ENCODE assay signal across 21 mouse cellular contexts in the genomic region with DNA sequence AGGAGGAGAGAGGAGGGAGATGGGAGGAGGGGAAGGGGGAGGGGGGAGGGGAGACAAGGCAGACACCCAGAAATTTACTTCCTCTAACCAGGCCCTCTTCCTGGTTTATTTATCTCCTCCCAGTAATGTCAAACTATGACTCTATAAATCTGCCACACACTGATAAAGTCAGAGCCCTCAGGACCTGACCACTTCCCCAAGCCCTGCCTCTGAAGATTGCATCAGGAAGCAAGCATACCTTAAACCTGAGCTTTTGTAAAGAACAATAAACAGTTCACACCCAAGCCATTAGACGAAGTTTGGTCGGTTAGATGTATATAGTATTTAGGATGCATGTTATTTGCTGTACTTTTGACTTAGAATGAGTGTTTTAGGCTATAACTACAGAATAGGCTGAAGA. TPM values are rescaled to one million over a fixed set of nuclear protein-coding genes. Genes with fewer than 3 reads are reported as not detected.
DNase-seq lines count a peak whose midpoint lies in the region; ATAC-seq and TF ChIP-seq lines count a peak whose summit lies in the region.
"Had no signal": no experiment of that assay in that cellular context is flagged by ENCODE, and none has a peak within 500 bp of the region (broad histone marks: within the 10 kb centered on the region; RNA-seq: fewer than 3 reads in every experiment).

No protein-coding gene starts in this region.

- TF ChIP-seq POLR2A in lung, adult 2 months (IDR thresholded peaks at IDR 0.05; ENCODE audit: borderline replicate concordance, extremely low read depth, low read depth, low read length): no peak

- peak; percentile 13 for DNase-seq in lung, postnatal 25 days (ENCODE audit: low spot score)
- no peak for DNase-seq in lung, adult 2 months
- no peak for DNase-seq in intestine, embryonic 14.5 days (ENCODE audit: low spot score)
- DNase-seq in stomach, postnatal 0 days (ENCODE audit: low spot score): no peak
- DNase-seq in urinary bladder, postnatal 25 days (ENCODE audit: low spot score): no peak
- no peak for DNase-seq in kidney, postnatal 10 days
- DNase-seq in kidney, adult 9 months: no peak
- DNase-seq: cerebellum, adult 11 months; cerebellum, postnatal 36 days; heart, adult 18-20 months; kidney, postnatal 25 days; retina, postnatal 1 day; thymus, adult 18-20 months had no signal

- H3K4me1 ChIP-seq in lung, adult 2 months (ENCODE audit: control insufficient read depth, insufficient read depth, low read length): no peaks in the 10 kb centered on the region
- H3K4me1 ChIP-seq in intestine, embryonic 14.5 days (replicated peaks; ENCODE audit: control insufficient read depth, insufficient read depth, low read length): no peaks in the 10 kb centered on the region
- peaks cover 9% of the 10 kb centered on the region for H3K4me1 ChIP-seq in liver, embryonic 16.5 days (ENCODE audit: control insufficient read depth, low read depth, low read length)
- H3K4me1 ChIP-seq in stomach, postnatal 0 days (replicated peaks; ENCODE audit: control insufficient read depth, insufficient read depth): no peaks in the 10 kb centered on the region
- H3K4me1 ChIP-seq: embryonic facial prominence, embryonic 10.5 days; hindbrain, embryonic 10.5 days; lung, embryonic 15.5 days; neural tube, embryonic 15.5 days had no signal

- H3K27ac ChIP-seq in intestine, embryonic 14.5 days (ENCODE audit: low read depth): no peak overlapping the region
- H3K27ac ChIP-seq in liver, embryonic 16.5 days (ENCODE audit: low read length): no peak overlapping the region
- H3K27ac ChIP-seq in stomach, postnatal 0 days (replicated peaks): no peak overlapping the region
- H3K27ac ChIP-seq: embryonic facial prominence, embryonic 10.5 days; heart, embryonic 15.5 days; hindbrain, embryonic 10.5 days; lung, embryonic 15.5 days; neural tube, embryonic 15.5 days had no signal

- no peaks in the 10 kb centered on the region for H3K36me3 ChIP-seq in intestine, embryonic 14.5 days (ENCODE audit: control insufficient read depth, insufficient read depth, low read length)
- no peaks in the 10 kb centered on the region for H3K36me3 ChIP-seq in liver, embryonic 16.5 days (ENCODE audit: control insufficient read depth, insufficient read depth)
- H3K36me3 ChIP-seq in stomach, postnatal 0 days (ENCODE audit: control insufficient read depth, insufficient read depth, low read length): no peaks in the 10 kb centered on the region
- H3K36me3 ChIP-seq: embryonic facial prominence, embryonic 10.5 days; heart, embryonic 15.5 days; hindbrain, embryonic 10.5 days; lung, embryonic 15.5 days; neural tube, embryonic 15.5 days had no signal

- no peak for TF ChIP-seq CTCF in lung, adult 2 months (IDR thresholded peaks at IDR 0.05; ENCODE audit: insufficient read depth, low read length)
- no peak for TF ChIP-seq CTCF in stomach, postnatal 0 days (IDR thresholded peaks at IDR 0.05; ENCODE audit: low read depth)

- WGBS in lung, adult 2 months: 19% methylated on average over 2 of the region's 2 CpGs
- WGBS in intestine, embryonic 14.5 days: 29% methylated on average over 2 of the region's 2 CpGs
- WGBS in liver, embryonic 16.5 days (ENCODE audit: insufficient replicate concordance): 13% methylated on average over 2 of the region's 2 CpGs
- WGBS in stomach, postnatal 0 days: 14% methylated on average over 2 of the region's 2 CpGs

- peak; percentile 62 for ATAC-seq in intestine, embryonic 14.5 days (replicated peaks; ENCODE audit: low FRiP score, low TSS enrichment, low read depth)
- peak; percentile 68 for ATAC-seq in liver, embryonic 16.5 days (ENCODE audit: low read depth)
- peak; percentile 81 for ATAC-seq in stomach, postnatal 0 days (ENCODE audit: low FRiP score, low TSS enrichment)
- ATAC-seq: forebrain, embryonic 14.5 days; inflammation-experienced regulatory T-cells, adult 6 months had no signal

- TF ChIP-seq EP300 in stomach, postnatal 0 days (optimal IDR thresholded peaks at IDR 0.05): no peak

- H3K9ac ChIP-seq in intestine, embryonic 14.5 days (ENCODE audit: low read length): no peak overlapping the region
- no peak overlapping the region for H3K9ac ChIP-seq in liver, embryonic 16.5 days (ENCODE audit: low read depth, low read length)
- no peak overlapping the region for H3K9ac ChIP-seq in stomach, postnatal 0 days (ENCODE audit: low read length)
- H3K9ac ChIP-seq: heart, embryonic 15.5 days; lung, embryonic 15.5 days; neural tube, embryonic 15.5 days had no signal

- H3K9me3 ChIP-seq in intestine, embryonic 14.5 days (ENCODE audit: control insufficient read depth, low read length): no peaks in the 10 kb centered on the region
- H3K9me3 ChIP-seq in liver, embryonic 16.5 days (replicated peaks; ENCODE audit: control insufficient read depth, low read length): no peaks in the 10 kb centered on the region
- H3K9me3 ChIP-seq in stomach, postnatal 0 days (ENCODE audit: control insufficient read depth, low read length): no peaks in the 10 kb centered on the region
- H3K9me3 ChIP-seq: embryonic facial prominence, embryonic 10.5 days; heart, embryonic 15.5 days; hindbrain, embryonic 10.5 days; lung, embryonic 15.5 days; neural tube, embryonic 15.5 days had no signal

- H3K27me3 ChIP-seq in intestine, embryonic 14.5 days (replicated peaks; ENCODE audit: control insufficient read depth, insufficient read depth, low read length): no peaks in the 10 kb centered on the region
- no peaks in the 10 kb centered on the region for H3K27me3 ChIP-seq in liver, embryonic 16.5 days (ENCODE audit: control insufficient read depth, insufficient read depth, low read depth, low read length)
- no peaks in the 10 kb centered on the region for H3K27me3 ChIP-seq in stomach, postnatal 0 days (ENCODE audit: control insufficient read depth, insufficient read depth, low read length)
- H3K27me3 ChIP-seq: heart, embryonic 15.5 days; lung, embryonic 15.5 days; neural tube, embryonic 15.5 days had no signal

- no peak overlapping the region for H3K4me3 ChIP-seq in lung, adult 2 months (replicated peaks; ENCODE audit: extremely low read depth, low read depth, low read length)
- no peak overlapping the region for H3K4me3 ChIP-seq in intestine, embryonic 14.5 days (ENCODE audit: low read depth, low read length)
- no peak overlapping the region for H3K4me3 ChIP-seq in liver, embryonic 16.5 days (ENCODE audit: low read depth, low read length)
- no peak overlapping the region for H3K4me3 ChIP-seq in stomach, postnatal 0 days (ENCODE audit: low read depth, low read length)
- H3K4me3 ChIP-seq: embryonic facial prominence, embryonic 10.5 days; heart, embryonic 15.5 days; hindbrain, embryonic 10.5 days; lung, embryonic 15.5 days; neural tube, embryonic 15.5 days had no signal

- no peak overlapping the region for H3K4me2 ChIP-seq in intestine, embryonic 14.5 days (ENCODE audit: low read length)
- no peak overlapping the region for H3K4me2 ChIP-seq in liver, embryonic 16.5 days (ENCODE audit: low read depth, low read length)
- no peak overlapping the region for H3K4me2 ChIP-seq in stomach, postnatal 0 days (replicated peaks; ENCODE audit: low read depth)
- H3K4me2 ChIP-seq: heart, embryonic 15.5 days; lung, embryonic 15.5 days; neural tube, embryonic 15.5 days had no signal

RNA-seq across cellular contexts. Expression of a gene that starts 30.6 kb away (rescaled TPM):
- 38.9 and 47.4 TPM in 2 replicates for polyA plus RNA-seq in lung, adult 2 months (2012; rRNA removed)
- polyA plus RNA-seq in intestine, embryonic 14.5 days (2014; fragmentation: Nextera tagmentation; extraction: Ambion mirVana): 44.5 and 50.0 TPM in 2 replicates
- polyA plus RNA-seq in liver, embryonic 16.5 days (2015; fragmentation: Nextera tagmentation; extraction: Ambion mirVana): 21.3 and 21.9 TPM in 2 replicates
- 52.6 and 54.2 TPM in 2 replicates for polyA plus RNA-seq in stomach, postnatal 0 days (2015; fragmentation: Nextera tagmentation; extraction: Ambion mirVana)
